Mouse (Mus musculus): ENCODE measurements around the gene Gm43552.

Gm43552 gene

DNA sequence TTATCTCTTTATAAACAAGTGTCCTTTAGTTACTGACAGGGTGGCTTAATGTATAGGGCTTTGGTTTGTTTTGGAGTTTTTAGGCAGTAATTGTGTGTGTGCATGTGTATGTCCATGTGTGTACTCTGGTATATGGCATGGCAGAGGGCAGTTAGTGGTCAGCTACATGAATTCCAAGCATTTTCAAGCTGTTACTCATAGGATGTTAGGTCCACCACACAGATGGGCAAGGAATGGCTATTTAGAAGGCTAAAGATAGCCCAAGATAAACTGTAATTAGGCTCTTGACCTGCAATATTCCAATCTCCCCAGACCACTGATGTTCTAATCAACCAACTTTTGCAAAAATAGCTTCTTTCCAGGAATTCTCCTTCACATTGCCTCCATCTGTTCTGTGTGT is 54.6 kb downstream of the Gm43552 start:
- DNase-seq (ENCODE audit: low spot score in 2 of 2): no peak

DNA sequence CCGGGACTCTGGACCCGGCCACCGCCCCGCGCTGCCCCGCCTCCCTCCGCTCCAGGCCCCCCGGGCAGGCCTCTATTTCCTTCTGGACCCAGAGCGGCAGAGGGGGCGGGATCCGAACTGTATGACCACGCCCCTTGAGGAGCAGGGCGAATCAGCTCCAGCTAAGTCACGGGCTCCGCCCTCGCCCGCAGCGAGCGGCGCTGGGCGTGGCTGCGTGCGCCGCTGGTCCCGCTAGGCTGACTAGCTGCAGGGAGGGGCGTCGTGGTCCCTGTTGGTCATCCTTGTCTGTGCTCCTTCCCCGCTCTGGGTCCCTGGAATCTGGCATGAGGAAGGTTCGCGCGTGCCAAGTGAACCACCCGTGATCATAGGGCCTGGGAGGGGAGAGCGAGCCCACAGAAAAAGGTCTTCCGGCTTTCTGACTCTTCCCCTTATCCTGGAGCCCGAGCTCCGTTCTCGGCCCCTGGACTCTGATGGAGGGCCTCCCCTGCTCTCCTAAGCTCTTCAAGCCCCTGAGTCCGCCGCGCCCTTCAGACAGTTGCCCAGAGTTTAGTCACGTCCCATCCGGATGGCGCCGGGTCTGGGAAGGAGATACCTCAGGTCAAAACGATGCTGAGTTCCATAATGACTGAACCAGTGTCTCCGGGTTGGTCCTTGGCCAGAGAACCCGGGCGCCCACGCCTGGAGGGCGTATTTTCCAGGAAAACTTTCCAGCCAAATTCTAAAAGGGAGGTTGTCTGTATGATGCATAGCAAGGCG is 56.6 kb downstream of the Gm43552 start, which contains the start of gene Ugdh:
TSS of gene Ugdh (minus strand) at position 144 of the 756 bp plus-strand sequence.
- DNase-seq (ENCODE audit: low spot score in 2 of 2): peak; percentile 97 to 99

DNA sequence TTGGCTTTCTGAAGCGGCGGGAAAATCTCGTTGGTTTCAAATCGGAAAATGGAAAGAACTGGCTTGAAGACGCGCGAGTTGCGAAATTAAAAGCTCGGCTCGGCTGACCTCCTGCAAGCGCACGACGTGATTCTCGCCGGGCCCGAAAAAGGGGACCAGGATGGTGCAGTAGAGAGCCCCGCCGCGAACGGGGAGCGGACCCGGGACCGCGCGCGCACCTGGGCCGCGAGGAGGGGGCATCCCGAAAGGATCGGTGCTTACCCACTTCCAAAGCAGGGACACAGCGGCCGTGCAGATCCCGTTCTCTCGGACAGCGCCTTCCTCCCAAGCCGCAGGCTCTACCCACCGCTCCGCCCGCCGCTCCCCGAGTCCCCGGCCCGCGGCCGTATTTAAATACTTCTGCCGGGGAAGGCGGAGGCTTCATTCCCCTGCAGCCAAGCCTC is 57.2 kb downstream of the Gm43552 start:
- DNase-seq (ENCODE audit: low spot score in 2 of 2): no peak

DNA sequence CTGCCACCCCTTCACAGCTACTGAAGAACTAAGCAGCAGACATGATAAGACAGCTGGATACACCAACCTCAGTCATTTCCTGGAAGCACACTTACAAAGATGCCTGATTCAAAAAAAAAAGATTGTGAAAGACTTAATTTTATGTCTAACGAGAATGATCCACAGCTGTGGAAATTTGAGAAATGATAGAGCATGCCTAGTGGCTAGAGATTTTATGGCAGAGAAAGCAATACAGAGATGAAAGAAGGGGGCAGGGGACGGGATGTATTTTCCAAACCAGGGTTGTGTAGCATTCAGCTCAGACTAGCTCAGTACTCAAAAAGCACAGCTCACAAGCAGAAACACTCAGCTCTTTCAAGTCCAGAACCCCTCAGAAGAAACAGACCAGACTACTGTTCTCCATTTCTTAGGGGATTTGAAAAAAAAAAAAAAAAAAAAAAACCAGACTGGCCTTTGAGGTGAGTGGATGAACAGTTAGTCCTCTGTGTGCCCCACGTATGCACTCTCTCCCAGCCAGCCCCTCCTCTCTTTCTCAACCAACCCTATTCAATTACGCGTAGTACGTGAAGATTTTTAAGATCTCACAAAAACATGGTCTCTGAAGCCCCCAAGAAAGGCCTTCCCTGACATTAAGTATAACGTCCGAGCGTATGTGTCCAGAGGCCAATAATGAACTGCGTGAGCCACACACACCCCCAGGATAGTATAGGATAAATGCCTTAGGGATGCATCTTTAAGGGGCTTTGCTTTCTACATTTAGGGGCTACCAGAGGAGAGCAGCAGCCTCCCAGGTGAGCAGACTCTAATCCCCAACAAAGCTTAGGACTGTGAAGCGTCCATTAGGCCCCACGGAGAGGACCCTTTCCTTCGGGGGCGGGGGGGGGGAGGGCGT is 57.9 kb downstream of the Gm43552 start:
- no peak for DNase-seq (ENCODE audit: low spot score in 2 of 2)

DNA sequence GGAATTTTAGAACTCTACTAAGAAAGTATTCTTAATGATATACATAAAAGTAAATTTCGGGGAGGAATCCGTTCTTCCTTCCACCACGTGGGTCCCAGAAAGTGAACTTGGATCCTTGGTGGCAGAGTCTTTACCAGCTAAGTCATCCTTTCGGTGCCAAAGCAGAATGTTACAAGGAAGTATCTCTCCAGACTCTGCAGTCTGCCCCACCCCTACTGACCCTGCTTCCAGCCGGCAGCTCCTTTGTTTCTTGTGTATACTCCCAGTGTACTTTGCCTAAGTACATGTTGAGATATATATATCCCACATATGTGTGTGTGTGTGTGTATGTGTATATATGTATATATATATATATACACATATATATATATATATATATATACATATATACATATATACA is 63.2 kb downstream of the Gm43552 start:
- DNase-seq (ENCODE audit: low spot score in 2 of 2): no peak

DNA sequence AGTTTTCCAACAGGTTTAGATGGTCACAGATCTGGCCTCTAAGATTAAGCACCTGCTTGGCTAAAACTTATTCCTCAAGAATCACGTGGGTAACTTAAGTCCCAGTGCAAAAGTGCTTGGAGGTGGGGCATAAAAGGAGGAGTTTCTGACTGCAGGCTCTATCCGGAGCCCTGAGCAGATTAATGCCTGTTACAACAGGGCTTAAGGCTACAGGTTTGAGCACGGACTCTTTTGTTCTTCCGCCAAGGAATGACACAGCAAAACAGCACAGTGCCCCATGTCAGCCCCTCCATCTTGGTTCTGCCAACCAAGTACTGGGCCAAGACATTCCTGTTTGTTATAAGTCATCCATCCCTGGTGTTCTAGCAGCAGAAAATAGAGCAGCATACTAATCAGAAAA is 64.3 kb downstream of the Gm43552 start:
- DNase-seq (ENCODE audit: low spot score in 2 of 2): peak; percentile 46 to 55

DNA sequence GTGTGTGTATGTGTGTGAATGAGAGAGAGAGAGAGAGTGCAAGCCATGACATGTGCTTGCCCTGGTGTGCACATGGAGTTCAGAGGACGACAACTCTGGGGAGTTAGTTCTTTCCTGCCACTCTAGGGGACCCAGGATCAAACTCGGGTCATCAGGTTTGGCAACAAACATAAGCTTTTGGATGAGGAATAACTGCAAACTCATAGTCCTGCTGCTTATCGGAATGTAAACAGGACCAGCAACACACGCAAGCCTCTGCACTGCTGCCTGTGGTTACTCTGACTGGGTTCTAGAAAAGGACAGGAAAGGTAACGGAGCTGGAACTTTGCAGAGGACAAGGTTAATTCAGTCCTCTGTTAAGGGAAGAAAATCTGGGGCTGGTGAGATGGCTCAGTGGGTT is 67.4 kb downstream of the Gm43552 start:
- no peak for DNase-seq (ENCODE audit: low spot score in 2 of 2)

DNA sequence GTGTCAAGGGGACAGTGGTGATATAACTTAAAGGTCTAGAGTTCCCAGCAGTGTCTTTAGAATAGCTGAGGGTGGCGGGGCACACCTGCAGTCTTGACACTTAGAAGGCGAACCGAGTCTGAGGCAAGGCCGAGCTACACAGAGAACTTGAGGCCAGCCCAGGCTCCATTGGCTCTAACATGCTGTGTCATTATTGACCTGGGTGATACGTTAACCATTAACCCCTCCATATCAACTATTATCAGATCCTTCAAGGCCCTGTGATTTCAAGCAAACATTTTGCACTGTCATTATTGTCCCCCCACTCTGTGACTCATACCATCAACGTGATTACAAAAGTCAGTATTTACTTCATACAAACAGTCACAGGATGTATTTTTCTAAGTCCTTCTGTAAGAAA is 68.4 kb downstream of the Gm43552 start:
- peak in 1 of 2 experiments; percentile 42 for DNase-seq (ENCODE audit: low spot score in 2 of 2)

DNA sequence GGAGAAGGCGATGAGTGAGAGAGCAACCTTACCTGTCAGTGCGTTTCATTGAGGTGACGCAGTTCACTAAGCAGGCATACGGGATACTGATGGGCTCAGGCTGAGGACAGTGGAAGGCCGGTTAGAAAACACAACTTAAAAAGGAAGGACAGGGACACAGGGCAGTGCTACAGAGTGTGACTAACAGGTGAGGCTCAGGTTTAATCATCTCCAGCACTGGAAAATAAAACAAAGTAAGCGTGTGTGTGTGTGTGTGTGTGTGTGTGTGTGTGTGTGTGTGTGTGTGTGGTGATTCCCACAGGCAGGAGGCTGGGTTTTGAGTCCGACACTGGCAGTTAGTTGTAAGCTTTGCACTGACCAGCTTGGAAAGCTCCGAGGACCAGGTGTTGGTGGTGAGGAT is 69.8 kb downstream of the Gm43552 start:
- no peak for DNase-seq (ENCODE audit: low spot score in 2 of 2)

DNA sequence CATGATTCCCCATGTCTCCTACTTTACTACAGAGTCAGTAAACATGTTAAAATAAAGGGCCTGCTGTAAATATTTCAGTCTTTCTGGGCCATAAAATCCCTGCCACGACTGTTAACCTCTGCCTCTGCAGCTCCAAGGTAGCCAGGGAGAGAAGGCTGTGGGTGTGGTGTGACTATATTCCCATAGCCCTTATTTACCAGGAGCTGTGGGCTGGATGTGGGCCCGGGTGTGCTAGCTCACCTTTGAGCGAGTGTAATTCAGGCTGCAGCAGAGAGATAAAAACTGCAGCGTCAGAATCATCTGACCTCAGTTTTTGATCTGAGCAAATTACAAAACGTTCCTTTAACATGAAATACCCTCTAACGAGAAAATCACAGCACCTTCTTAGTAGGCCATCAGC is 71.8 kb downstream of the Gm43552 start:
- DNase-seq (ENCODE audit: low spot score in 2 of 2): no peak

DNA sequence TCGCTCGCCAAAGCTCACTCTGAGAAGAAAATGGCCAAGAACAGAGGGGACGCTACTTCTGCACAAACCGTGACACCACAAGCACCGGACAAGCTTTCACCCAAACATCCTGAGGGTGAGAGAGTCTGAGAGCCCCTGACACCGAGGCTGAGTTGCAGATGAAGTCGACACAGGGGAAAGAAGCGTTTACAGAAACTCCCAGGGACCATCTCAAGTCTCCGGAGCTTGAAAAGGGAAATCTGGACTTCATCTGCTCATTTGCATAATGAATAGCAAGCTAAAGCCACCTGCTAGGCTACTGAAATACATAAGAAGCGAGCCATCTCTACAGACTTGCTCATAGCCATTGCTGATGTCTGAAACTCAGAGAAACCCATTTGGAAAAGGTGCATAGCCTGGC is 73.5 kb downstream of the Gm43552 start:
- no peak for DNase-seq (ENCODE audit: low spot score in 2 of 2)

DNA sequence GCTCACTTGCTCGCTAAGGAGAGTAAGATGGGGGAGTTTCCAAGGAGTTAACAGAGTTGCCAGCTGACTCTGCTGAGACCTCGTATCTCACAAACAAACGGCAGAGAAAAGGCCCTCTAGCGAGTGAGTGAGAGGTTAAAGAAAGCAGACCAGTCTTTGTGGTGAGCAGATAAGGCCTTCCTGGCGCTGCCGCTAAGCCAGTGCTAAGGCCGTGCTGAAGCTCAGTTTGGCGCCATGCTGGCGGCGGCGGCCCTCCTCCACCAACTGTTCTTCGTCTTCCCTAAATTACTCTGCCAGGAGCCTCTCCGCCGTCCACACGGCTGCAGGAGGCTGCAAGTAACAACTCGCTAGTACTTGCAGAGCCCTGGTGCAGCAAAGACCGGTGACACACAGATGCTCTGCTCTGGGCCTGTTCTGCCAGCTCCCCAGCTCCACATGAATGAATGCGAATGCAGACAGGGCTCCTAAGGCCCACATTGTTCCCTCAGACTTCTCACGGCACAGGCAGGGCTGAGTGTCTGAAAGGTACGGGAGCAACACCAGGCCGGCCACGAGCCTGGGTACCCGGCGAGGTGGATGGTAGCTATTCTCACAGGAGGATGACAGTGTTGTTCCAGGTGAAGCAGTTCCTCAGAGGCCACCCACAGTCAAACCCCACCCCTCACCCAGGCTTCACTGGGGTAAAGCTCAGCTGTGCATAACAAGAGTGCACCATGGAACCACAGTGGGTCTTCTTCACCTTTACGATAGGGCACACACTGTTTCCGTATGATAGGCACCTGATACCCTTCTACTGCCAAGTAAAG is 76.8 kb downstream of the Gm43552 start:
- DNase-seq (ENCODE audit: low spot score in 2 of 2): peak; percentile 62 to 70

DNA sequence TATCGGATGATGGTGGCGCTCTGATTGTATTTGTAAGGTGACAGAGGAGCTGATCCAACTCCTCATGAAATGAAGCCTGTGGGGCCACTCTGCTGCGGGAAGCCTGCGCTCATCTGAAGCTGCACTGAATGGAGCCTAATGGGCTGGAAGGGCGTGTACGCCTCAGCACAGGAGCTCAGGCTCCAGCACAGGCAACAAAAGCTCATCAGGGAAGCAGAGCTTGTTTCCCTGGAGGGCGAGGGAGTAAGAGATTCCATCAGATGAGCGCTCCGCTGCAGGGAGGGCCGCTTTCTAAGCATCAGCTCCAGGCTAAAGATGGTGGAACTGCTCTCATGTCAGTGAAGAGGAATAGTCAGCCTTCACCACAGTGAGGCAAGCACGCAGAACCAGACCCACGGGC is 84.6 kb downstream of the Gm43552 start:
- no peak for DNase-seq (ENCODE audit: low spot score in 2 of 2)

DNA sequence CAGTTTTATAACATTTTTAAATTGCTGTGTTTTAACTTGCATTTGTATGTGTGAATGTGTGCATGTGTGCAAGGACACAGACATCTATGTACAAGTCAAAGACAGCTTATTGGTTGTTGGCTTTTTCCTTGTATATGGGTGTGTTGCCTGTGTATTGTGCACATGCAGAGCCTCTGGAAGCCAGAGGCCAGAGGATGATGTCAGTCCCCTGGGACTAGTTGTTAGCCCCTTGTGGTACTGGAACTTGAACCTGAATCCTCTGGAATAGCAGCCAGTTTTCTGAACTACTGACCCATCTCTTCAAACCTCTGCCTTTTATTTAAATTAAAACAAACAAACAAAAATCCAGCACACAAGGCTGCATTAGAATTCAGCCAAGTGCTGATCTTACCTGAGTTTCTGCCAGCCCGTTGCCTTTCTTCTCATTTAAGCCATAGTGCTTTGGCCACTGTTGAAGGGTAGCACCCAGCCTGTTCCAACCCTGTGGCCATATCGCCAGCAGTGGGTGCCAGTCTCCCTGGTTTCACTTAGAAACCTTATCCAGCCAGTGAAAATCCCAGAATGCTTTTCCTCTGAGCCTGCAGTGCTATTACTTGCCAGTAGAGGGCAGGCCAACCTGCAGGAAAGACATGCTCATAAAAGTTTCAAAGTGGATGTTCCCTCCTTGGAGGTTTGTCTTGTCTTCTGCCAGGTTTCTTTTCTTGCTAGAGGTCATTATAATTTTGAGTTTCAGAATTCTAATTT is 91.2 kb downstream of the Gm43552 start:
- peak; percentile 82 to 86 for DNase-seq (ENCODE audit: low spot score in 2 of 2)

DNA sequence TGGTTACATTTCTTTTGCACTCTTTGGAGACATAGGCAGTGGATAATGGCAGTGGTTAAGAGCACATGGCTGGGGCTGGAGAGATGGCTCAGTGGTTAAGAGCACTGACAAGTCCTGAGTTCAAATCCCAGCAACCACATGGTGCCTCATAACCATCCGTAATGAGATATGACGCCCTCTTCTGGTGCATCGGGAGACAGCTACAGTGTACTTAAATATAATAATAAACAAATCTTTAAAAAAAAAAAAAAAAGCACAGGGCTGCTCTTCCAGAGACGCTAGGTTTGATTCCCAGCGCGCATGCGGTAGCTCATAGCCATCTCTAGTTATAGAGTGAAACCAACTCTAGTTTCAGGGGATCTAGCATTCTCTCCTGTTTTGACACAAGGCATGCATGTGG is 98.2 kb downstream of the Gm43552 start:
- no peak for DNase-seq (ENCODE audit: low spot score in 2 of 2)

DNA sequence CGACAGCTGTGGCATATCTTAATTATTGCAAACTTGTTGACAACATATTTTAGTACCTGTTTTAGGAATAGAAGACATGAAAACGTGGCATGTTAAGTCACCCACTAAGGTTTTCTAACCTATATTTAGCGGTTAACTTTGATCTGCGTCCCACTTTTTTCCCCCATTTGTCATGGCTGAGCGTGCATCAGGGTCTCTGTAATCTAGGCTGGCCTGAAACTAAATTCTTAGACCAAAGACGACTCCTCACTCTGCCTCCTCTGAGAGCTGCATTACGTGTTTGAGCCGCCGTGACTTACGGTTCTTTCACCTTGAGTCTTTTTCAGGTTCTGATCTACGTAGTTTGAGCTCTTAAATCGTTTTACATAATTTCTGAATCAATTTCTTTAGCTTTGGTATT is 100.9 kb downstream of the Gm43552 start:
- DNase-seq (ENCODE audit: low spot score in 2 of 2): no peak

DNA sequence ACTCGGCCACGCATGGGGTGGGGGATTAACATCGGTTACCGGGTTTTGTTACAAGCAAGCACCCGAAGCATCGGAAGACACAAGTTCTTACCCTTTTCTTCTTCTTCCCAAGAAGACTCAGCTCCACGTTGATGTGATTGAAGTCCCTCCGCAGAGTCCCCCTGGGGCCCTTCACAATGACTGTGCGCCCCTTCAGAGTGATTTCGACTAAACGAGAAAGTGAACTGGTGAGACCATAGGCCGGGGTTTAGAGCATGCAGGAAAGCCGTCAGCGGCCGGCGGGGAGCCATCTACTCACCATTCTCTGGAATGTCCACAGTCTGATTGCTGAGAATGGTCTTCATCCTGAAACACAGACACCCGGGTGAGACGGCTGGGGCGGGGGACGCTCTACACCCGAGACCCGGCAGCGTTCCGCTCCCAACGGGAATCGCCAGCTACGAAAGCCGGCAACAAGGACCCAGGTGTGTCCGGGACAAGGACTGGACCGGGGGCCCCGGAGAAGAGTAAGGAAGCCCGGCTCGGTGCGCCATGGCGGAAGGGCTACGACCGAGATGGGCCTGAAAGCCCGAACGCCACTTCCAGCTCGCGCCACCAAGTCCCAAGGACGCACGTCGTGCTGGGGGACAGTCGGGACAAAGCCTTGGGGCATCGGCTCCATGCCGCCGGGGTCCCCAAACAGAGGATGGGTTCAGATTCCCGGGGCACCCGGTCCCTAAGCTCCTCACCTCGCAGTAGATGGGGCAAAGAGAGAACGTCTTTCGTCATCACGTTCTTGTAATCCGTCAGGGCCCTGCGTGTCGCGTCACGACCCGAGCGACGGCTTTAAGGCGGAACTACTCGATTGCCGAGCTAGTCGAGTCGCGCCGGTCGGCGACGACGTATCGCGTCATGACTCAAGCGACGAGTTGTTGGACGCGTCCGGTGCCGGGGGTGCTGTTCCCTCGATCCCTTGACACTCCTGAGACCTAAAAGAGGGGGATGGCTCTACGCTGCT is 101.7 kb downstream of the Gm43552 start, which contains the start of the genes Rpl9 and Lias:
TSS of gene Rpl9 (minus strand) at position 797 of the 997 bp plus-strand sequence.
TSS of gene Lias (plus strand) at position 850 of the 997 bp plus-strand sequence.
- peak; percentile 98 for DNase-seq (ENCODE audit: low spot score in 2 of 2)

DNA sequence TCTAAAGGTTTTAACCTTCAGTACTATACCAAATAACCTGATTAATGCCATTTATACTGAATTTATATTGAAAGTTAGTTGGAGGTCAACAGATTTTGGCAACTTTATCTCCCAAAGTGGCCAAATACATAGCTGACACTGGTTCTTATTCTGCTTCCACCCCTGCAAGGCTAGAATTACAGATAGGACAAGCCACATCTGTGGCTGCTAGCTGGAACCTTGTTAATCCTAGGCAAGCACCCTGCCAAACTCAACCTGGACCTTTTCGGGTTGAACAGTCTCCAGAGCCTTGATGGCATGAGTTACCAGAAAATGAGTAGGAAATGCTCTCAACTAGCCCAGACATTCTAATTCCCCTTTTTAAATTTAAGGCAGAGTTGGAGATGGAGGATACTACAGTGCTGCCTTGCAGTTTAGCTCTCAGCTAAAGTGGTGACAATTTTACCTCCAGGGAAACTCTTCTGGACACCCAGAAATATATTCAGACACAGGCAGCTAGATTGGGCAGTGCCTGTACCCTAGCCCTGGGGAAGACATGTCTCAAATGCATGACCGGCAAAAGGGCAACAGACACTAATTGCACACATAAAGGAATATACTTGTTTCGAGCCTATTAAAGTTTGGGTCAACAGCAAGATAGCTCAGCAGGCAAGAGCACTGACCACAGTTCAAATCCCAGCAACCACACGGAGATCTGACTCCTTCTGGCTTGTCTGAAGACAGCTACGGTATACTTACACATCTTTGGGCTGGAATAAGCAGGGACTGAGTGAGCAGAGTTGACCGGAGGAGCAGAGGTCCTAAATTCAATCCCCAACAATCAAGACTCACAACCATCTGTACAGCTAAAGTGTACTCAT is 105.4 kb downstream of the Gm43552 start:
- no peak for DNase-seq (ENCODE audit: low spot score in 2 of 2)

DNA sequence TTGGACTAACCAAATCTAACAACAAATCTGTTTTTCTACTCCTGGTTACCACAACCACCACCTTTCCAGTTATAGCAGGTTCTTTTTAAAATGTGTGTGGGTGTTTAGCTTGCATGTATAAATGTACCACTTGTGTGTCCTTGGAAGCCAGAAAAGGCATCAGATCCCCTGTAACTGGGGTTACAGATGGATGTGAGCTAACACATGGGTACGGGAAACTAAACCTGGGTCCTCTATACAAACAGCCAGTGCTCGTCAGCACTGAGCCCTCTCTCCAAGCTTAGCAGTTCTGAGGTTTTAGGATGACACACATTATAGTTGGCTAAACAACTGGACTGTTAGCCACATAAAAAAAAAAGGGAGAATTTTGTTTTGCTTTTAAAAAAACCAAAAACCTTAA is 106.9 kb downstream of the Gm43552 start:
- DNase-seq (ENCODE audit: low spot score in 2 of 2): no peak

All from urinary bladder, postnatal 36 days (tissue).